Mouse (Mus musculus) skeletal muscle tissue, adult 2 months (tissue): ENCODE measurements around the gene Cd4.
"Not testable (repeated sequence)": the region's sequence is repeated elsewhere in the genome, so short reads cannot be mapped to it uniquely, and the experiment has no call there.

ENCODE experiments used
- DNase-seq: peaks from one replicate; pipeline ENCODE4 v3.0.0-alpha.2; 2012; ENCODE audit warnings: low read depth, low spot score

Gene Cd4

DNA sequence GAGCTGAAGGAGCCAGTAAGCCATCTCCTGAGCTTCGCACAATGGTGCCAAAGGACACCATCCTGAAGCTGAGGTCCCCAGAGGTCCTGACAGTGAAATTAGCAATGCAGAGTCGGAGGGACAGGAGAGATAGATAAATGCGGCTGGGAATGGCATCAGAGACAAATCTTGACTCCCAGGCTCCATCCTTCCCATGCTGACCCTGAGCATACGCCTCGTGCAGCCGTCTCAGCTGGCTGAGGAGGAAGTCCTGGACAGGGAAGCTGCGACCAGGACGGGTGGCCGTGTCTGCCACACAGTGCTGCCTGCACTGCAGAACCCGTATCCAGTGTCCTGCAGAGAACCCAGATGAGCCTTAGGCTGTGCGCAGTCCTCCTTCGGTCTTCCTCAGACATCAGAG, 33.4 kb downstream of the Cd4 start:
- no peak for DNase-seq

DNA sequence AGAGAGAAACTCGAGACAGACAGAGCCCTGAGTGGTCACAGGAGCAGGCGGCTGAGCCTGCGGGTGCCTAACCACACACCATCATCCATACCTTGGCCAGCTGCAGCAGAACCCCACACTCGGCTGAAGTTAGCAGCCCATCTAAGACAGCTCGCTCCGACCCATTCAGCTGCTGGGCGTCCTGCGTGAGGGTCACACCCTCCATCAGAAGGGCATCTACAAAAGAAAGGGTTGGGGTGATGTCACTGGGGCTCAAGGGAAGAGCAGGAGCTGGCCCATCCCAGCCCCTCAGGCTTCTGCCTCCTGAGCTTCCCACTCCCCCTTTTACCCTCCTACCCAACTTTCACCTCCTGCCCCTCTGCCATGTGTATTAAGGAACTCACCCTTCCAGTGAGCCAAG, 37.5 kb downstream of the Cd4 start:
- no peak for DNase-seq

DNA sequence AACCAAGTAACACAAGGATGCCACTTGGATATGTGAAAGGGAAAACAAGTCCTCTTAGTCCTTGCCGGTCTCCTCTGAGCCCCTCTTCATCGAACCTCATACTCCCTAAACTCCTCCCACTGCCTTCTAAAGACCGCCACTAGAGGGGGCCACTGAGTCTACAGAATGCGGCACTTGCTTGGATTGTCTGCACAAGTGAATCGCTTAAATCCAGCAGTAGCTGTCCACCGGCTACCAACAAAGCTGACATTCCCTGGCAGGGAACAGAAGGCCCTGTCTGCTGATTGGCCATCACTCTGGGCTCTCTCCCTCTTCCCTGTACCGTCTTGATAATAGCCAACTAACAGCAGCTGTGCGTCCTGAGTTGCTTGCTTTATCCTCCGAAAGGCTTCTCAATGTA, 40.7 kb downstream of the Cd4 start:
- DNase-seq = peak; percentile 74

DNA sequence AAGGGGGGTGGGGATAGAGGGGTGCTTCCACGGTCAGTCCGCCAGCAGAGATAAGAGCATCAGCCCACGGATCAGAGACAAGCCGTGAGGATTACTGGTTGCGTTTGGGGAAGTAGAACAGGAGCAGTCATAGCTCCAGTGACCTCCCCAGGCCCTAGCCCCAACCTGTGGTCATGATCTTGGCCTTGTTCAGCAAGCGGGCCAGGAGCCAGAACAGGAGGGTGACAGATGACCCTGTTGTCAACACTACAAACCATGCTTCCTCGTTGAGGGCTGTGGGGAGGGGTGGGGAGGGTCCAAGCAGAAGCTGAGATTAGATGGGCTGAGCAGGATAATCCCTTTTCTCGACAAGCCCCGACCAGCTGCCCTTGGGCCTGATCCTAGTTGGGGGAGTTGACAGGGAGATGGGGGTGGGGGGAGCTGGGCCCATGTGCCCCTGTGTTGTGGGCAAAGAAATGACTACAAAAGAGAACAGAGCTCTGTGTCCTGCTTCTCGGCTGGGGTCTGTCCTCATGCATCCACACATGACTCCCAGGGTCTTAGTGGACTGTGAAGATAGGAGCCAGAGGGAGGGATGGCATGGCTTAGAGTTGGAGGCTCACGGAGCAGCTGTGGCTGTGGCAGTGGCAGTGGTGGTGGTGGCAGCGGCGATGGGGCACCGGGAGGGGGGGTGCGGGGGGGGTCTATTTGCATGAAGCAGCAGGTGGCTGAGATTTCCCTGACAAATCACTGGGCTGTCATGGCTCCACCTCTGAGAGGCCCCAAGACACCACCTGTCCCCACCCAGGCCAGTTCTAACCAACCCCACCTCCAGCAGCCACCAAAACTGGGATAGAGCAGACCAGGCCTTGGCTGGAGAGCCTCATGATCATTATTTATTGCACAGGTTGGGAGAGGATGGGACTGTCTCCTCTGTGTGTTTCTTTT, 47.5 kb downstream of the Cd4 start, which contains the start of gene Gnb3:
Gnb3 (minus strand) TSS at position 35 of the 927 bp plus-strand sequence.
- no peak for DNase-seq

DNA sequence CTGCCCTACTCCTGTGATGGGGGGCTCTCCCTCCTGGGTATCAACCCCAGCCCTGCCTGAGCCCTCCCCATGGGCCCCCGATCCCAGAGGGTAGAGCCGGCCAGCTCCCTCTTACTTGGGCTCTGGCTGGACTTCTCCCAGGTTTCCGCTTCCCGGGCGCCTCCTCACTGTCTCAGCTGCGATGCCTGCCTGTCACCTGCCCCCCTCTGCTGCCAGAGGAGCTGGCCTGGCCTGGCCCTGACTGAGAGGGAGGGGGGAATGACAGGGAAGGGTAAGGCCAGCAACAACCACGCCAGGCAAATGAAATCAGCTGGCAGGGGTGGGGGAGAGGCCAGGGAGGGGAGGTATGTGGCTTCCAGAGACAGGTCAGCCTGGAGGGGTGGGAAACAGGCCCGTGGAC, 48.2 kb downstream of the Cd4 start:
- DNase-seq = peak; percentile 62

DNA sequence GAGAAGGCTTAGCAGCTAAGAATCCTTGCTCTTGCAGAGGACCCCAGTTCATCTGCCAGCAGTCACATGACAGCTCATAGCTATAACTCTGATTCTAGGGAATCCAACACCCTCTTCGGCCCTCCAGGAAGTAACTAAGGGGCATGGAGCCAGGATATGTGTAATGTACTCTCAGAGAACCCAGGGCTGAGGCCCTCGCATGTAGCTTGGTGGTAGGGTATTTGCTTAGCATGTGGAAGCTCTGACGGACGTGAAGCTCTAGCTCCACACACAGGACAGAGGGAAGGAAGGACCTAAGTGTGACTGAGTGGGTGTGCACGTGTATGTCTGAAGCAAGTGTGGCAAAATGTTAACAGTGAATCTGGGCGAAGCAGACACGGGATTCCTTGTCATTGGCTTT, 51.6 kb downstream of the Cd4 start:
- no peak for DNase-seq

DNA sequence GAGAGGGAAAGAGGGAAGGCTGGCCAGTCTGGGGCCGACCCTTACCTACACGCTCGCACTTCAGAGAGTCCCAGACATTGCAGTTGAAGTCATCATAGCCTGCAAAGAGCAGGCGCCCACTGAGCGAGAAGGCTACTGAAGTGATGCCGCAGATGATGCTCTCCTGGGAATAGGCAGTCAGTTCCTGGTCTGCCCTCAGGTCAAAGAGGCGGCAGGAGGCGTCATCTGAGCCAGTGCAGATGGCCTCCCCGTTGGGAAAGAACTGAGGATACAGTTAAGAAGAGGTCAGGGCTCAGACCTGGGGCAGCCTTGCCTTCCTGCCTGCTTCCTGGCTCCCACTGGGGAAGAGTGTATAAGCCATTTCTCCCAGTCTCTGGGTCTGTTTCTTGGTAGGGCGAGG, 52.5 kb downstream of the Cd4 start:
- no peak for DNase-seq

DNA sequence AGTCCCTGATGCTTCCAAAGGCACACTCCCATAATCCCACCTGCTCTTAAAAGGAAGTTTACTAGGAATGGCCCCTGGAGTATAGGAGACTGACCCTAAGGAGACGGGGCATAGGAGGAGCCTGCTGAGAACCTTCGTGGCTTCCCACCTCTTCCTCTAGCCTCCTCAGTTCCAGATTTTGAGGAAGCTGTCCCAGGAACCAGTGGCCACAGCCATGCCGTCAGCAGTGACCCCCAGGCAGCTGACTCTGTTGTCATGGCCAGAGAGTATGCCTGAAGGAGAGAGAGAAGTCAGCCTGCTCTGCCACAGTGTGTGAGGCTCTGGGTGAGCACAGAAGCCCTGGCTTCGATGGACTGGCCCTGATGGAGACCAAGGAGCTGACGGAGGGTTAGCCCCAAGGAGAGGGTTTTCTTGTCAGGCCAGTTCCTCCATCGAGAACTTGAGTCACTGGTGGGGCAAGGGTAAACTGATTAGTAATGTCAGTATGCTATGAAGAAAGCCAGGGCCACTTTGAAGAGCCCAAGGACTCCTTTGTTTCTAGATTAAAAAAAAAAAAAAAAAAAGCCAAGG, 53.4 kb downstream of the Cd4 start:
- no peak for DNase-seq

DNA sequence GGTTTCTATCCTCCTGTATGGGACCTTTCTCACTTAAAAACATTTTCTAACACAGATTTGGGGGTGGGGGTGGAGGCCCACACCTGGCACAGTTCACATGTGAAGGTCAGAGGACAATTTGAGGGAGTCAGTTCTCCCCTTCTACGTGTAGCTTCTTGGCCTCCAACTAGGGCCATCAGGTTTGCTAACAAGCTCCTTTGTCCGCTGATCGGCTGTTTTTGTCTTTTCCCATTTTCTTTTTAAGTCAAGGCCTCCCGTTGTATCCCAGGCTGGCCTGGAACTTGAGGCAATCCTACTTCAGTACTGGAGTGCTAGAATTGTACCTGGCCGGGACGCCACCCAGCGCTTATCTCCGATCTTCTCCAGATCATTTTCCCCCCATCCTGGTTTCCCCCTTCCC, 56.4 kb downstream of the Cd4 start:
- DNase-seq = no peak

DNA sequence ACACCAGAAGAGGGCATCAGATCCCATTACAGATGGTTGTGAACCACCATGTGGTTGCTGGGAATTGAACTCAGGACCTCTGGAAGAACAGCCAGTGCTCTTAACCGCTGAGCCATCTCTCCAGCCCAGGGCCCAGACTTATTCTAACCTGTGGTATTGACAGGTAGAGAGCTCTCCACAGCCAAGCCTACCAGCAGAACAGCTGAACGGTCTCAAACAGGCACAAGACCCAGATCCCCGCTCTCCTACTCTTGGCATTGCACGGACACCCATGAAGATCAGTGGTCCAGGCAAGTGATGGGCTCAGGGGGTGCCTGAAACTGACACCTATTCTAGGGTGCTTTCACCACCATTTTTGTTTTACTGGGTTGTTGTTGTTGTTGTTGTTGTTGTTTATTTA, 56.8 kb downstream of the Cd4 start:
- DNase-seq = not testable (repeated sequence)

DNA sequence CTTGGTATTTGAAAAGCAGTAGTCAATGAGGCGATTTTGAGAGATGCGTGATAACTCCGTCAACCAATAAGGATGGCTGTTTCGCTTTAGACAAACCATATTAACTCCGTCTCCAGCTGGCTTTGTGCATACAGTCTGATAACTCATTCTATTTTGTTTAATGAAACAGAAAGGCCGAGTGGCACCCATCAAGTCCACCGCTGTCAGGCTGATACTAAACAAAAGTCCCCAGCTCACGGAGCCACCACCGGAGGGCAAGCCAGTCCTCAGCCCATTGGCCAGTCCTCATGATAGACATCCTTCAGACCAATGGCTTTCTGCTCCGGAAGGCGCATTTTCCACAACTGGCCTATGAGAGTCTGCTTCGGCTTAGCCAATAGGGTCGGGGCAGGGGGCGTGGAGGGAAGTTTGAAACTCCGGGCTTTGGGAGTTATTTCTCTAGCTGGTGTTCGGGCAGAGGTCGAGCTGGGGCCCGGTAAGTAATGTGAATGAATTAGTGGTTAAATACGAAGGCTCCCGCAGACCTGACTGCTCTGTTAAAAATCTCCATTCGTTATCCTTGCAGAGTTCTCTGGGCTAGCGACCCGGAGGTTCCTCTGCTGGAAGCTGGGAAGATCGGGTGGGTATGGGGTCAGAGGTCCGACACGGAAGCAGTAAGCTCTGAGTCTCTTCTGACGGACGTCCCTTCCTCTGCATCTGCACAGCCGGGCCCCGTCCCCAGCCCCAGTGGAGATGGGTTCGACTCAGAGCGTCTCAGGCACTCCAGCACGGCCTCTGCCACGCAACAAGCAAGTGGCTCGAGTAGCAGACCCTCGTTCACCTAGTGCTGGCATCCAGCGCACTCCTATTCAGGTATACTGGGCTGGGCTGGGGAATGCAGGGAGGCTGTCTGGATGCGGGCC, 58.0 kb downstream of the Cd4 start:
- peak; percentile 97 for DNase-seq

DNA sequence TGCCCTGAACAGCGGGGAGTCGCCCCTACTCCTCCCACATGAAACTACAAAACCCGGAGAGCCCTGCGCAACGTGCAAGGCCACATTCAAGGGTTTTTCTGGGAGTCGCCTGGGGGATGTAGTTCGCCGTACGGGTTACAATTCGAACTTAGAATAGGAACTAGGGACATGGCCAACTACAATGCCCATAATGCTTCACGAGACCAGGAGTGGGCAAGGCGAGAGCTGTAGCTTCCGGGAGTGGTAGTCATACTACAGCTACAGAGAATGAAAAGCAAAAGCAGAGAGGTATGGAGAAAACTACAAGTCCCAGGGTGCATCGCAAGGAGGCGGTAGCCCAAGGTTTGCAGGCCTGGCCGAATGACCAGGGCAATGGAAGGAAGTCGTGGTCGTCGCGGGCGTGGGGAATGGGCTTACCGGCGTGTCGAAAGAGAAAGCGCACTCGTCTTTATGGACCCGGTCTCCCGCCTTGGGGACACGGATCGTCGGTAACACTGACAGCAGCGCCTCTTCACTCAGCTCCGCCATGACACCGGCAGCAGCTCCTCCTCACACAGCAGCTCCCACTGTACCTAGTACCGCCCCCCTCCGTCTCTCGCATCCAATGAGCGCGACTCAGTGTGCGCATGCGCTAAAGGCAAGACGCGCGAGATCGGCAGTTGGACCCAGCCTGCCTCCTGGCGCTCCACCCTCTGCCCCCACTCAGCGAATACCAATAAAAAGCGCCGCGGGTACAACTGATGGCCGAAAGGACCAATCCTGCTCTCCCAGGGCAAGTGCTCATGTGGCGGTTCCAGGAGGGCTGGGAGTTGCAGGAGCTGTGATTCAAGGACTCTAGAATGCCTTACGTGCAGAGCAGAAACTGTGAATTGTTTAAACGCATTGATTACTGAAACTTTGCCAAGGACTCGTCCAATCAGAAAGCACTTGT, 58.9 kb downstream of the Cd4 start, which contains the start of the genes Usp5 and Cdca3:
Usp5 (minus strand) TSS at position 617 of the 931 bp plus-strand sequence.
Cdca3 (plus strand) TSS at position 680 of the 931 bp plus-strand sequence.
- peak; percentile 100 for DNase-seq

DNA sequence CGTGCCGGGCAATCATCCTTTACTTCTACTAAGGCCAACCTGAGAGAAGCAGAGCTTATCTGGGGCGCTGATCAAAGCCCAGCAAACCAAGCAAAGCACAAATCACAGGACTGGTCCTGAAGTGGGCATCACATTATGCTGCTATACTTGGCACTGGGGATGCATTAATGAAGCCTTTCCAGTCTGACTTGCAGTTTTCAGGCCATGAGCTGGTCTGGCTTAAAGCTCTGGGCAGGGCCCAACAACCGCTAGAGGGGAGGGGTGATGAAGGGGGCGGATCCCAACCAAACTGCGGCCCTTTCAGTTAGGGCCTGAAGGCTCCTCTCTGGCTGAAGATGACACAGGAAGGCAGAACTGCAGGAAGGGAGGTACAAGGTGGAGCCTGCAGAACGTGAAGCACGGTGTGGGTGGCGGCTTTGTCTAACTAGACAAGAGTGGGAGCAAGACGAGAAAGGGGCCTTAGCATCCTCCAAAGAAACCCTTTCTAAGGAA, 59.9 kb downstream of the Cd4 start:
- DNase-seq = no peak

DNA sequence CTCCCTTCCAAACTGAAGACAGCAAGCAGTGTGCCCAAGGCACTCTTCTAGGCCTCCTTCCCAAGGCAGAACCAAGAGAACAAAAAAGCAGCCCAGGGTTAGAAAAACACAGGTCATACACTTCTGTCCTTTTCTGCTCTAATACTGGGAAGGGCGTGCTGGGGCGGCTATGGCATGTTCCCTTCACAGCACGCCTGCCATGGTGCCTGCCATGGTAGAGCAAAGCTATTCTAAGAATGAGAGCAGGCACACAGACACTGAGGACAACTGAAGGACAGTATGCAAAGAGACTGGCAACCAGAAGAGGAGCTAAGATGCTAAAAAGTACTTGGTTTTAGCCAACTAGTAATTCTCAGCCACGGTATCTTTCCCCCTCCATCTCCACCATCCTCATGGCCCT, 66.0 kb downstream of the Cd4 start:
- no peak for DNase-seq

DNA sequence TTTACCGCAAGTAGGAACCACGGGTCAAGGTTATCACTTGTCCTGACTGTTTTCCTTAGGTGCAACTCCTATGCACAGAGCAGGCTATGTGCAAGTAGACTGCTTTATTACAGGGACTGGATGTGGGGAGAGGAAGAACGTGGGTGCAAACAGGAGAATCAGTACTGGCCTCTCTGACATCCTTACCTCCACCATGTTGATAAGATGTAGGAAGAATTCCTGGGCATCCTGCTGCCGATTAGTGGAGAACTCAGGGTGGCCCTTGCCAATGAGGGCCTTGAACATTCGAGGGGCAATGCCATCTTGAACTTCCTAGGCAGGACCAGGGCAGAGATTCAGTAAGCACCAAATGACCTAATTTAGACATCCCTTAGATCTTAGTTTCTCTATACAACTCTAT, 67.1 kb downstream of the Cd4 start:
- no peak for DNase-seq

DNA sequence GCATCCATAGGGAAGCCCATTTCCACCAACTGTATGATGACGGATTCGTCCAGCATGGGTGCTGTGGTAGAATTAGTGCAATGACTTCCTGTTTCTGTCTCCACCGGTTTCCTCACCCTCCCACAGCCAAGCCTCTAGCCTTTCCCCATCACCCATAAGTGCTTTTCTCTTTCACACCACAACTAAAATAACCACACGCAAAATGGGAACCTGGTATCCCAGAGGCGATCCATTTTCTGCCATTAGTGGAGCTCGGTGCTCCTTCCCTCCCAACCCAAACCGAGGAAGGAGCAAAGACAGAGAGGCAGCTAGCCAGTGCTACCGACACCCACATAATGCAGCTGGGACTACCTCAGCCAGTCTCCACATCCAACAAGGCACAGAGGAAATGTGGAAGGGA, 70.0 kb downstream of the Cd4 start:
- no peak for DNase-seq

DNA sequence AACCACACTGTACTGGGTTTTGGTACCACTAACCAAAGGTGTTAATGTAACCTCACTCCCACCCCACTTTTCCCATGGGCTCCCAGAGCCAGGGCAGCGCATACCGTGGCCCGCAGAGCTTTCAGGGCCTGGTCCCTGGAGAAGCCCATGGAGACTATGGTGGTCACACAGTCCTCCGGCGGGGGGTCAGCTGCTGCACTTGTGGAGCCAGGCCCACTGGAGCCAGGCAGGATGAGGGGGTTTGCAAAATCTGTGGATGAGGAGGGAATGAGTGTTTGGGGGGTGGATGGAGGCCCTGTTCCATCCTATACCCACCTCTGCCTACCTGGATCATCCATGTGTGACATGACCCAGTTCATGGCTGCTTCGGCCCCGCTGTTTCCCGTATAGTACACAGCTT, 70.5 kb downstream of the Cd4 start:
- DNase-seq = no peak

DNA sequence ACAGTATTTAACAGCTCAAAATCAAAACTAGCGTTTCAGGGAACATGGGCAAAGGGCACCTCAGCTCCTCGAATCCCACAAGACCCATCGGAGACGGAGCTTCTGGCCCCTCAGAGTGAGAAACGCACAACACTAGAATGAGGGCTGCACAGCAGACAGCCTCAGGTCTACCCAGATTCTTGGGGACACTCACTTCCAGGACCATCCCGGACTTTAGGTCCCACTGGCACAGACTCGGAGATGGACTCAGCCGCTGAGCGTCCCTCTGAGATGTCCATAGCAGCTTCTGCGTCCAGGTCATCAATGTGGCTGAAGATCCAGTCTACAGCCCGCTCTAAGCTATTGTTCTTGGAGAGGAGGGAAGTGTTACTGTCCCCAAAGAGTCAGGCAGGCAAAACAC, 70.9 kb downstream of the Cd4 start:
- DNase-seq = no peak

DNA sequence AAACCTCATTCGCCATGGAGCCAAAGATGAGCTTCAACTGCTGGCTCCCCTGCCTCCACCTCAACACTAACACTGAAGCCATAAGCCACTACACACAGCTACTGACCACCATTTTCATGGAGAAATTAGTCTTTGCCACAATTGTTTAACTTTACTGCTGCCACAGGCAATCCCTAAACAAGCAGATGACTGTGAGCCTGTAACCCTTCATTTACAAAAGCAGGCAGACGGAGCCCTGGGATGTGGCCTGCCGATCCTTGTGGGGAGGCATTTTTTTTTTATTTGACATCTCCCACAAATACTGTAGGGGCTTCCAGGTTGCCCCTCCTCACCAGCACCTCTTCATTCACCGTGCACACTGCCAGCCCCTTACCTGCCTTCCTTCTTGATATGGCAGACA, 71.4 kb downstream of the Cd4 start:
- no peak for DNase-seq

DNA sequence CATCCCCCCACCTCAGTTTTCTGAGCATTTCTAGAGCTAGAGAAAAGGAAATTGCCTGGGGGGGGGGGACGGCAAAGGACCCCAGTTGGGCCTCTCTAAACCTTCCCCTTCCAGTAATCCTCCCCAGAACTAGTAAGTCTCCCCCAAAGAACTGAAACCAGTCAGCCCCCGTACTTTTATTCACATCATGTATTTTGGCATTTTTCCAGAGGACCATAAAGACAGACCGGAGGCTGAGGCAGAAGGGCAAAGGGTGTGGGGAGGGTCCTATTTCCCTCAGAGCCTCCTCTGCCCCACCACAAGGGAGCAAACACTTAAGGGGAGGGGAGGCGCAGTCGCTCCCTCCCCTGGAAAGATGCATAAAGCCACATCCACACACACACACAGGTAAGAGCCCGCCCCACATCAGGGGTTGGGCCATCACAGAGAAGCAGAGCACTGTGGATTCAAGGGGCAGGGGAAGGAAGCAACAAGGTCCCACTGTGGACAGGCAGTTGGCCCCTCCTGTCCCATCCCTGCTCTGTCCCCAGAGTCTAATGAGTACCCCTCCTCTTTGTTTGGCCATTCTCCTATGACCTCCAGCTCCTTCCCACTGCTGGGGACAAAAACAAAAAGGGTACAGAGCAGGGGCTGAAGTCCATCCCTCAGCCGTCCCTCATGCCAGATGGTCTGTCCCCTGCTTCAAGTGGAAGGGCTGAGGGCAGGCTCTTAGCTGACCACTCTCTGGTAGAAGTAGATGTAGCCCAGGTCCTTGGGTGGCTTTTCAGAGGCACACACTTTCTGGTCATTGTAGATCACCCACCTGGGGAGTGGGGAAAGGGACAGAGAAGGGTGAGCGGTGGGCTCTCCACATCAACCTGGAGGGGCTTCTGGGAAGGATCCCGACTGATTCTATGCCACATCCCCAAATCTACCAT, 72.9 kb downstream of the Cd4 start:
- DNase-seq = no peak
